Comparison of ENCODE assay signal across 23 mouse cellular contexts in genomic region chr10:22842113-22842512, GRCm38 (mm10). TPM values are rescaled to one million over a fixed set of nuclear protein-coding genes. Genes with fewer than 3 reads are reported as not detected.
"Had no signal": no experiment of that assay in that cellular context is flagged by ENCODE, and none has a peak within 500 bp of the region (broad histone marks: within the 10 kb centered on the region; RNA-seq: fewer than 3 reads in every experiment).

No protein-coding gene starts in this region.

- H3K4me2 ChIP-seq: liver, embryonic 15.5 days; lung, embryonic 15.5 days; midbrain, embryonic 12.5 days; neural tube, embryonic 12.5 days; stomach, embryonic 15.5 days had no signal

- H3K4me1 ChIP-seq: liver, embryonic 15.5 days had no signal

- H3K9ac ChIP-seq: liver, embryonic 15.5 days; liver, postnatal 0 days; lung, embryonic 15.5 days; midbrain, embryonic 12.5 days; neural tube, embryonic 12.5 days; stomach, embryonic 15.5 days had no signal

- H3K9me3 ChIP-seq: liver, embryonic 15.5 days; lung, embryonic 15.5 days; midbrain, embryonic 12.5 days; neural tube, embryonic 12.5 days; stomach, embryonic 15.5 days had no signal

- H3K36me3 ChIP-seq: liver, embryonic 15.5 days; lung, embryonic 15.5 days; midbrain, embryonic 12.5 days; neural tube, embryonic 12.5 days; stomach, embryonic 15.5 days had no signal

- H3K4me3 ChIP-seq: liver, embryonic 15.5 days; lung, embryonic 15.5 days; megakaryocyte, embryonic 14.5 days; midbrain, embryonic 12.5 days; neural tube, embryonic 12.5 days; stomach, embryonic 15.5 days had no signal

- DNase-seq: liver, postnatal 0 days; lung, adult 2 months; lung, postnatal 14 days; lung, postnatal 36 days; right cerebral cortex, postnatal 14 days; thymus, adult 2 months; thymus, postnatal 25 days; thymus, postnatal 4 days had no signal

- ATAC-seq: liver, postnatal 0 days; lung, postnatal 0 days; midbrain, embryonic 16.5 days had no signal

- H3K27ac ChIP-seq: liver, embryonic 15.5 days; lung, embryonic 15.5 days; macrophage; midbrain, embryonic 12.5 days; neural tube, embryonic 12.5 days; stomach, embryonic 15.5 days; stomach, postnatal 0 days had no signal

RNA-seq across cellular contexts. Expression of gene Tcf21, which starts 22.1 kb away (rescaled TPM):
- total RNA-seq: megakaryocyte progenitor cell, adult 5-6 weeks; monocyte, adult 5-6 weeks; neutrophil, adult 5-6 weeks had no signal
- polyA plus RNA-seq: macrophage; midbrain, embryonic 12.5 days; midbrain, embryonic 14.5 days; neural tube, embryonic 14.5 days had no signal
